Mouse (Mus musculus): ENCODE results near the gene Nudt13.
A peak's percentile ranks its signal among the peaks of the same experiment; 100 is the strongest.
"Not testable (repeated sequence)": the region's sequence is repeated elsewhere in the genome, so short reads cannot be mapped to it uniquely, and the experiment has no call there.

Gene Nudt13

GRCm38 (mm10) chr14:20294117-20294892 lies at the start of gene Nudt13:
Nudt13 (plus strand) TSS chr14:20294697.
- peak; percentile 88 for DNase-seq (ENCODE audit: low read depth, low spot score)

- DNase-seq (ENCODE audit: low read depth, low spot score), result no peak
Measured at GRCm38 (mm10) chr14:20245318-20245717, 49.2 kb upstream of the Nudt13 start.

- DNase-seq (ENCODE audit: low read depth, low spot score), result no peak
Measured at GRCm38 (mm10) chr14:20245861-20246260, 48.6 kb upstream of the Nudt13 start.

- DNase-seq (ENCODE audit: low read depth, low spot score), result no peak
Measured at GRCm38 (mm10) chr14:20246811-20247266, 47.7 kb upstream of the Nudt13 start.

- no peak for DNase-seq (ENCODE audit: low read depth, low spot score)
Measured at GRCm38 (mm10) chr14:20248001-20248400, 46.5 kb upstream of the Nudt13 start.

- no peak for DNase-seq (ENCODE audit: low read depth, low spot score)
Measured at GRCm38 (mm10) chr14:20250237-20251171, 44.0 kb upstream of the Nudt13 start.

- DNase-seq (ENCODE audit: low read depth, low spot score), result peak; percentile 28
Measured at GRCm38 (mm10) chr14:20258185-20259113, 36.0 kb upstream of the Nudt13 start.

GRCm38 (mm10) chr14:20262346-20262745 lies 32.2 kb upstream of the Nudt13 start:
- no peak for DNase-seq (ENCODE audit: low read depth, low spot score)

GRCm38 (mm10) chr14:20268421-20268820 lies 26.1 kb upstream of the Nudt13 start:
- no peak for DNase-seq (ENCODE audit: low read depth, low spot score)

- DNase-seq (ENCODE audit: low read depth, low spot score), result no peak
Measured at GRCm38 (mm10) chr14:20269082-20269809, 25.3 kb upstream of the Nudt13 start, which contains the start of gene Kcnk16. Kcnk16 (minus strand) TSS chr14:20269199.

- no peak for DNase-seq (ENCODE audit: low read depth, low spot score)
Measured at GRCm38 (mm10) chr14:20291391-20291790, 3.1 kb upstream of the Nudt13 start.

GRCm38 (mm10) chr14:20294947-20295346 lies 450 bp downstream of the Nudt13 start:
- DNase-seq (ENCODE audit: low read depth, low spot score), result no peak

- no peak for DNase-seq (ENCODE audit: low read depth, low spot score)
Measured at GRCm38 (mm10) chr14:20297616-20298015, 3.1 kb downstream of the Nudt13 start.

GRCm38 (mm10) chr14:20298131-20298530 lies 3.6 kb downstream of the Nudt13 start:
- no peak for DNase-seq (ENCODE audit: low read depth, low spot score)

- DNase-seq (ENCODE audit: low read depth, low spot score), result not testable (repeated sequence)
Measured at GRCm38 (mm10) chr14:20305085-20305484, 10.6 kb downstream of the Nudt13 start.

GRCm38 (mm10) chr14:20315137-20315536 lies 20.6 kb downstream of the Nudt13 start:
- no peak for DNase-seq (ENCODE audit: low read depth, low spot score)

- DNase-seq (ENCODE audit: low read depth, low spot score), result no peak
Measured at GRCm38 (mm10) chr14:20319420-20319819, 24.9 kb downstream of the Nudt13 start.

GRCm38 (mm10) chr14:20324196-20324595 lies 29.7 kb downstream of the Nudt13 start:
- DNase-seq (ENCODE audit: low read depth, low spot score), result no peak

- no peak for DNase-seq (ENCODE audit: low read depth, low spot score)
Measured at GRCm38 (mm10) chr14:20328474-20328873, 34.0 kb downstream of the Nudt13 start.

GRCm38 (mm10) chr14:20331316-20331715 lies 36.8 kb downstream of the Nudt13 start:
- no peak for DNase-seq (ENCODE audit: low read depth, low spot score)

Data from brain, embryonic 18.5 days (tissue).